Mouse (Mus musculus) CH12.LX (cell line): Measurements from ENCODE around the gene Ptprs. TPM values are rescaled to one million over a fixed set of nuclear protein-coding genes. Genes with fewer than 3 reads are reported as not detected.

Experiments used
- DNase-seq: peaks from one replicate; pipeline ENCODE4 v3.0.0-alpha.2; 2013; ENCODE audit errors: extremely low read depth
- H3K27ac ChIP-seq: 2 replicates; pipeline ENCODE4 v1.5.1; 2012; ENCODE audit warnings: low read depth, mild to moderate bottlenecking, control low read depth, moderate library complexity; ENCODE audit not compliant: insufficient read depth
- H3K27me3 ChIP-seq: replicated peaks from 2 replicates; pipeline ENCODE3; 2012; ENCODE audit warnings: inconsistent platforms
- H3K36me3 ChIP-seq, 2 experiments: replicated peaks in 1 of 2; 2 replicates each; pipeline versions ENCODE3 to v1.6.1; 2012; ENCODE audit warnings: inconsistent platforms in 1 of 2, low read length in 1 of 2, mild to moderate bottlenecking in 1 of 2, mixed read lengths in 1 of 2, moderate library complexity in 1 of 2; ENCODE audit not compliant: control insufficient read depth in 1 of 2, insufficient read depth in 1 of 2
- H3K4me1 ChIP-seq, 2 experiments: 2 replicates each; pipeline ENCODE4 v1.6.1; 2012; ENCODE audit warnings: inconsistent platforms in 1 of 2, moderate library complexity in 1 of 2; ENCODE audit not compliant: insufficient read depth in 2 of 2, control insufficient read depth in 1 of 2
- H3K4me2 ChIP-seq: 2 replicates; pipeline ENCODE4 v1.6.1; 2012; ENCODE audit warnings: low read depth, mild to moderate bottlenecking, control low read depth; ENCODE audit not compliant: poor library complexity, insufficient read depth, severe bottlenecking
- H3K4me3 ChIP-seq, 3 experiments: fragments of 150-350 bp in 1 of 3; sonication (generic) in 1 of 3; replicated peaks in 1 of 3; 2 replicates each; pipeline versions ENCODE3 to v1.5.1; 2011 to 2012; ENCODE audit warnings: low read depth in 2 of 3, low read length in 2 of 3, mild to moderate bottlenecking in 2 of 3, moderate library complexity in 2 of 3, control low read depth in 1 of 3, improper control_type of control experiment in 1 of 3, inconsistent platforms in 1 of 3, mixed read lengths in 1 of 3; ENCODE audit not compliant: poor library complexity in 1 of 3
- H3K79me2 ChIP-seq: replicated peaks from 2 replicates; pipeline ENCODE4 v1.6.1; 2012; ENCODE audit warnings: mild to moderate bottlenecking, moderate library complexity; ENCODE audit not compliant: control insufficient read depth, poor library complexity, insufficient read depth, severe bottlenecking; ENCODE audit errors: extremely low read depth
- H3K9ac ChIP-seq: 2 replicates; pipeline ENCODE4 v1.6.1; 2012; ENCODE audit warnings: low read depth, mild to moderate bottlenecking, control low read depth, moderate library complexity; ENCODE audit not compliant: insufficient read depth
- H3K9me3 ChIP-seq: replicated peaks from 2 replicates; pipeline ENCODE3; 2012; ENCODE audit warnings: low read length, inconsistent platforms, mixed read lengths
- CTCF ChIP-seq, 2 experiments: IDR thresholded peaks in 1 of 2; conservative IDR thresholded peaks in 1 of 2; 2 replicates each; pipeline ENCODE4 v1.5.1; 2011 to 2012; ENCODE audit warnings: low read depth in 2 of 2, low read length in 2 of 2, improper control_type of control experiment in 1 of 2, inconsistent platforms in 1 of 2, mild to moderate bottlenecking in 1 of 2, moderate library complexity in 1 of 2
- ELF1 ChIP-seq: IDR thresholded peaks from 2 replicates; pipeline ENCODE4 v1.6.1; 2014; ENCODE audit warnings: low read depth, mild to moderate bottlenecking, inconsistent platforms, low read length, improper control_type of control experiment
- JUND ChIP-seq: conservative IDR thresholded peaks from 2 replicates; pipeline ENCODE4 v1.6.1; 2011; ENCODE audit warnings: low read depth, low read length, improper control_type of control experiment
- KAT2A ChIP-seq: IDR thresholded peaks from 2 replicates; pipeline ENCODE4 v1.6.1; 2012; ENCODE audit warnings: low read length, improper control_type of control experiment, inconsistent platforms; ENCODE audit not compliant: insufficient replicate concordance
- MAX ChIP-seq: IDR thresholded peaks from 2 replicates; pipeline ENCODE4 v1.6.1; 2011; ENCODE audit warnings: low read length, improper control_type of control experiment
- MAZ ChIP-seq: IDR thresholded peaks from 2 replicates; pipeline ENCODE4 v1.6.1; 2012; ENCODE audit warnings: low read depth, mild to moderate bottlenecking, inconsistent platforms, low read length, improper control_type of control experiment, moderate library complexity
- MEF2A ChIP-seq: IDR thresholded peaks from 2 replicates; pipeline ENCODE4 v1.6.1; 2014; ENCODE audit warnings: low read depth, mild to moderate bottlenecking, inconsistent platforms, low read length, improper control_type of control experiment, borderline replicate concordance
- MXI1 ChIP-seq: IDR thresholded peaks from 2 replicates; pipeline ENCODE4 v1.6.1; 2011; ENCODE audit warnings: mild to moderate bottlenecking, low read depth, low read length, improper control_type of control experiment
- NRF1 ChIP-seq: IDR thresholded peaks from 2 replicates; pipeline ENCODE4 v1.6.1; 2014; ENCODE audit warnings: low read depth, mild to moderate bottlenecking, inconsistent platforms, low read length, improper control_type of control experiment, moderate library complexity
- PAX5 ChIP-seq: IDR thresholded peaks from 2 replicates; pipeline ENCODE4 v1.6.1; 2012; ENCODE audit warnings: low read length, inconsistent platforms, mixed read lengths
- RCOR1 ChIP-seq: conservative IDR thresholded peaks from 2 replicates; pipeline ENCODE4 v1.6.1; 2012; ENCODE audit warnings: low read depth, mild to moderate bottlenecking, inconsistent platforms, low read length, improper control_type of control experiment
- SMC3 ChIP-seq: IDR thresholded peaks from 2 replicates; pipeline ENCODE4 v1.6.1; 2011; ENCODE audit warnings: low read depth, low read length, improper control_type of control experiment
- USF1 ChIP-seq: IDR thresholded peaks from 2 replicates; pipeline ENCODE4 v1.6.1; 2014; ENCODE audit warnings: low read depth, mild to moderate bottlenecking, inconsistent platforms, low read length, improper control_type of control experiment
- USF2 ChIP-seq: conservative IDR thresholded peaks from 2 replicates; pipeline ENCODE4 v1.6.1; 2011; ENCODE audit warnings: low read depth, low read length, improper control_type of control experiment
- ZKSCAN1 ChIP-seq: IDR thresholded peaks from 2 replicates; pipeline ENCODE4 v1.6.1; 2012; ENCODE audit warnings: low read depth, inconsistent platforms, low read length, improper control_type of control experiment, borderline replicate concordance
- ZNF384 ChIP-seq: IDR thresholded peaks from 2 replicates; pipeline ENCODE4 v1.6.1; 2012; ENCODE audit warnings: low read depth, low read length, improper control_type of control experiment, inconsistent platforms
- dilution Hi-C: fragments of 300-500 bp; cut with MboI; formaldehyde crosslinking; loops from 2 replicates; pipeline ENCODE4 v1.14.3; 2020; ENCODE audit warnings: low sequenced_read_pairs; ENCODE audit not compliant: extremely low pct_unique_long_range_greater_than_20kb, extremely low pct_ligation_motif_present
- in situ Hi-C: fragments of 300-500 bp; cut with MboI; formaldehyde crosslinking; loops from 3 replicates; pipeline ENCODE4 v1.14.3; 2019; ENCODE audit warnings: low sequenced_read_pairs, low pct_ligation_motif_present, low pct_unique_long_range_greater_than_20kb, mixed read lengths
- polyA plus RNA-seq: library from polyadenylated mRNA; unstranded; fragments of >175 nt; gene quantifications from 2 replicates; pipeline ENCODE4 v1.2.1, GENCODE M21; 2012; ENCODE audit warnings: low read depth; ENCODE audit not compliant: insufficient read length
- total RNA-seq, 2 experiments: library from RNA; depleted of rRNA; stranded (reverse); fragments of 300-350 nt in 1 of 2; fragments of >200 nt in 1 of 2; gene quantifications; 2 replicates each; pipeline ENCODE4 v1.2.3; 2012 to 2014

Gene Ptprs
- total and polyA plus RNA-seq, 3 experiments: 11.3 to 41.1 (median 27.0) TPM

DNA sequence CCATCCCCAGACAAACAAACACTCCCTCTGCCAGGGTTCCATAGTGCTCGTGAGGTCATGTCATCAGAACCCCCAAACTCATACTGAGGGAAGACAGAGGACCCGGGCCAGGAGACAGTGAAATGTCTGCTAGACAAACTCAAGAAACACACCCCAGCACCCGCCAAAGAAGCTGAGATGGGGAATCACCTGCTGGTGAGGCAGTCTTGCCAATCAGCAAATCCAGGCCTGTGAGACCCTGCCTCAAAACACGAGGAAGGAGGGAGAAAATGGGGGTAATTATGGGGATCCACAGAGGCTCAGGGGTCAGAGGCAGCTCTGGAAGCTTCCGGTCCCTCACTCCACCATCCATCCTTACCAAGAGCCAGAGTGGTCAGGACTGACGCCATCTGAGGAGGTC lies 9.5 kb downstream of the Ptprs start:
- Histone ChIP-seq H3K9ac (no peak overlapping the region), H3K27me3 (peaks cover 6% of the 10 kb centered on the region), H3K27ac (no peak overlapping the region), H3K4me3 (no peak overlapping the region), H3K9me3 (peaks cover 10% of the 10 kb centered on the region), H3K36me3 (peaks cover 0 to 34% of the 10 kb centered on the region in 2 experiments), H3K79me2 (no peaks in the 10 kb centered on the region; the same call in 1 of the 2 replicates)
- in situ Hi-C loops: no loop called here
- dilution Hi-C loops: no loop called here
- DNase-seq: no peak
- no peak for TF ChIP-seq ZNF384
- no peak for TF ChIP-seq MAX
- TF ChIP-seq, all 38 proteins: peak for 0
- Histone ChIP-seq H3K4me2 (no peak overlapping the region), H3K4me1 (peaks cover 0 to 4% of the 10 kb centered on the region in 2 experiments; a peak in 2 of 4 replicates)

GRCm38 (mm10) chr17:56464817-56465216 lies 11.5 kb downstream of the Ptprs start:
- Histone ChIP-seq H3K4me3 (no peak overlapping the region), H3K79me2 (no peaks in the 10 kb centered on the region; the same call in 1 of the 2 replicates), H3K4me2 (no peak overlapping the region), H3K27ac (no peak overlapping the region), H3K4me1 (peaks cover 0 to 4% of the 10 kb centered on the region in 2 experiments; a peak in 2 of 4 replicates), H3K9me3 (peaks cover 10% of the 10 kb centered on the region), H3K9ac (no peak overlapping the region), H3K27me3 (peaks cover 6% of the 10 kb centered on the region), H3K36me3 (peaks cover 0 to 28% of the 10 kb centered on the region in 2 experiments)
- TF ChIP-seq CTCF (conservative IDR thresholded peaks at IDR 0.05 in 1 of 2, IDR thresholded peaks at IDR 0.05 in 1 of 2; ENCODE audit: low read depth in 2 of 2, low read length in 2 of 2): no peak
- no peak for TF ChIP-seq MAZ
- TF ChIP-seq ELF1: no peak
- TF ChIP-seq SMC3: no peak
- no peak for TF ChIP-seq MEF2A
- TF ChIP-seq MXI1: no peak
- TF ChIP-seq RCOR1: no peak
- TF ChIP-seq KAT2A: no peak
- no peak for TF ChIP-seq JUND
- no peak for TF ChIP-seq ZNF384
- TF ChIP-seq USF1: no peak
- TF ChIP-seq NRF1: no peak
- no peak for TF ChIP-seq PAX5
- in situ Hi-C loops: no loop called here
- dilution Hi-C loops: no loop called here
- no peak for DNase-seq

DNA sequence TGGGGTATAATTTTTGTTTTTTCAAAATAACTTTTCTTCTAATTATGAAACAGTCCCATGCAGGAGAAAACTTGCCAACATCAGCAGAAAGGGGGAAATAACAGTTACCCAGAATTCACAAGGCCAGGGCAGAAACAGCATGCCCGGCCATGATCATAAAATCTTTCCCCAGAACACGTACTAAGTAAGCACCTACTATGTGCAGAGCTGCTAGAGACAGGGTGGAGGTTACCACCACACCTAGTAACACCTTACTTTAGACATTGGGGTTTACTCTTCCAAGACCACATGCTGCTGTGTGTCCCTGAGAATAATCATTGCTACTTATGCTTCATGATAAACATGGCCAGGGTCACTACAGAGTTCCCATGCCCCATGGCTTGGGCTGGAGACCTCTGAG lies 11.9 kb downstream of the Ptprs start:
- dilution Hi-C loops: no loop called here
- DNase-seq: no peak
- no peak overlapping the region for H3K4me3 ChIP-seq
- H3K36me3 ChIP-seq: peaks cover 0 to 23% of the 10 kb centered on the region in 2 experiments
- H3K9ac ChIP-seq: no peak overlapping the region
- in situ Hi-C loops: no loop called here
- no peak overlapping the region for H3K27ac ChIP-seq
- H3K9me3 ChIP-seq: peaks cover 10% of the 10 kb centered on the region
- H3K79me2 ChIP-seq: no peaks in the 10 kb centered on the region; the same call in 1 of the 2 replicates
- H3K4me1 ChIP-seq: peaks cover 0 to 4% of the 10 kb centered on the region in 2 experiments; a peak in 2 of 4 replicates
- H3K4me2 ChIP-seq: no peak overlapping the region
- peaks cover 6% of the 10 kb centered on the region for H3K27me3 ChIP-seq
- TF ChIP-seq USF2 (no peak), ZKSCAN1 (peak; percentile 59; the same call in 1 of the 2 replicates)
- TF ChIP-seq, all 38 proteins: peak for 1
